Mouse (Mus musculus) gastrocnemius, postnatal 36 days (tissue): ENCODE measurements around the gene Scap. TPM values are rescaled to one million over a fixed set of nuclear protein-coding genes. Genes with fewer than 3 reads are reported as not detected.
"Not testable (repeated sequence)": the region's sequence is repeated elsewhere in the genome, so short reads cannot be mapped to it uniquely, and the experiment has no call there.

Source experiments
- DNase-seq, 2 experiments: peaks; one replicate each; pipeline ENCODE4 v3.0.0; 2022
- intact Hi-C: fragments of 180-260 bp; cut with DNase I; formaldehyde crosslinking; loops from one replicate; pipeline ENCODE4 v1.15.1; 2025
- total RNA-seq, 2 experiments: library from RNA; stranded (reverse); gene quantifications; 2 replicates each; pipeline ENCODE4 v1.2.3; 2021

The Scap gene
- total RNA-seq, 2 experiments from 2014 or later = 15.2 to 15.8 TPM

DNA sequence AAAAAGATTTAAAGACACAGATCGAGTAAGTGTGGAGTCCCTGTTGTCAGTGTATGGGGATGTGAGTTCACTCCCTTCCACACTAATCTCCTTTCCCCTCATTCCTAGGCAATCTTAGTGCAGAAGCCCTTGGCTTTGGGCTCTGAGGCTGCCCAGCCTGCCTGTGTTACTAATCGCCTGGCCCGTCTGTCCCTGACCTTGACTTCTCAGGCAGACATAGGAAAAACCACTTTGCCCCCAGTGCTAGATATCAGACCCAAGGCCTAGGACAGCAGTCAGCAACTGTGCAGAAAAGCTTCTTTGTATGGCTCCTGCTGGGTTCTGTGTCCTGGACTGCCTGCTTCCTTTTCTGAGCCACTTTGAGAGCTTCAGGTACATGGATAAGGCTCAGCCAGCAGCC lies 42.6 kb downstream of the Scap start:
- no peak for DNase-seq
- intact Hi-C loops = no loop called here

GRCm38 (mm10) chr9:110377655-110378054 lies 44.6 kb downstream of the Scap start:
- intact Hi-C loops, DNase-seq: not testable (repeated sequence)

- no peak for DNase-seq
- intact Hi-C loops = no loop called here
These were observed 46.3 kb downstream of the Scap start for GRCm38 (mm10) chr9:110379361-110379760.

DNA sequence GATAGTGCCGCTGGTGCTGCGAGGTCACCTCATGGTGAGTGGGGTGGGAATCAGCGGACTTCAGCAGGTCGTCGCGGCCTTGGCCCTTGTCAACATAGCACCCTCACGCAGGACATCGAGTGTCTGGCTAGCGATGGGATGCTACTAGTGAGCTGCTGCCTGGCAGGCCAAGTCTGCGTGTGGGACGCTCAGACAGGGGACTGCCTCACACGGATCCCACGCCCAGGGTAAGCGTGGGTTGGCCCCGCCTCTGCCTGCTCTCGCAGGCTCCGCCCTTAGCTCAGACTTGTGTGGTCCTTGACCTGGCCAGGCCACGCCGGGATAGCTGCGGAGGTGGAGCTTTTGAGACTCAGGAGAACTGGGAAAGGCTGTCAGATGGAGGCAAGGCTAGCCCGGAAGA lies 47.6 kb downstream of the Scap start:
- intact Hi-C loops = no loop called here
- no peak for DNase-seq

- intact Hi-C loops = no loop called here
- no peak for DNase-seq
These were observed 48.2 kb downstream of the Scap start for GRCm38 (mm10) chr9:110381292-110381691.

- DNase-seq = no peak
- intact Hi-C loops = no loop called here
These were observed 51.4 kb downstream of the Scap start for GRCm38 (mm10) chr9:110384369-110384929.

GRCm38 (mm10) chr9:110388011-110388410 lies 54.9 kb downstream of the Scap start:
- DNase-seq = no peak
- intact Hi-C loops = no loop called here

- no peak for DNase-seq
- intact Hi-C loops = no loop called here
These were observed 57.8 kb downstream of the Scap start for GRCm38 (mm10) chr9:110390843-110391242.

DNA sequence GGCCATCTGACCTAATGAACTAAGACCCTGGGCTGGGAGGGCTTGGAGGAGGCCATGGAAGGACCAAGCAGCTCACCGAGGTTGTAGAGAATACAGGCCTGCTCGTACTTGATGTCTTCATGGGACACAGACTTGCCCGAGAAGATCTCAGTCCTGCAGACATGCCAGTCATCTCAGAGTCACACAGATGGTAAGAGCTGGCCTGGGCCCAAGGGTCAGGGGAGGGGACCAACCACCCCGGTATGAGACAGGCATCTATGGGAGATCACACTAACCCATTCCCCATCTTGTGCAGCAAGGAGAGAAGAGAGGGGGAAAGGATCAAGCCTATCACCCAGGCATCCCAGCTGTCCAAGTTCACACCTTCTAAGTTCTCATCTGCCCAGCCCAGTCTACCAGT lies 60.2 kb downstream of the Scap start:
- intact Hi-C loops = no loop called here
- no peak for DNase-seq

DNA sequence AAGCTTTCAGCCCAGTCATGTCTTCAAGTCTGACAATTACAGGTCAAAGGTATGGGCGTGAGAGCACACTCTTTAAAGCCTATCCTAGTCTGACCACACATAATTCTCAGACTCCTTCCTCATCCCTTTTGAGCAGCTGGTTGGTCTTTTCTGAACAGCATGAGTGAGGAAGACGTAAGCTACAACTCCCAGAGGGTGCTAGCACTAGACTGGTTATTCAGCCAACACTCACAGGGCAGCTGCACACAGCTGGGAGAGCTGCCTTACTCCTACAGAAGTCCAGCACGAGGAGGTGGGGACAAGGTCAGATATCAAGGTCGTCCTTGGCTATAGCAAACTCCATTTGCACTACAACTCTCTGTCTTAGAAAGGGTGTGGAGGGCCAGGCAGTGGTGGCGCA lies 67.6 kb downstream of the Scap start:
- intact Hi-C loops = no loop called here
- DNase-seq = no peak

GRCm38 (mm10) chr9:110402731-110403130 lies 69.6 kb downstream of the Scap start:
- intact Hi-C loops = no loop called here

DNA sequence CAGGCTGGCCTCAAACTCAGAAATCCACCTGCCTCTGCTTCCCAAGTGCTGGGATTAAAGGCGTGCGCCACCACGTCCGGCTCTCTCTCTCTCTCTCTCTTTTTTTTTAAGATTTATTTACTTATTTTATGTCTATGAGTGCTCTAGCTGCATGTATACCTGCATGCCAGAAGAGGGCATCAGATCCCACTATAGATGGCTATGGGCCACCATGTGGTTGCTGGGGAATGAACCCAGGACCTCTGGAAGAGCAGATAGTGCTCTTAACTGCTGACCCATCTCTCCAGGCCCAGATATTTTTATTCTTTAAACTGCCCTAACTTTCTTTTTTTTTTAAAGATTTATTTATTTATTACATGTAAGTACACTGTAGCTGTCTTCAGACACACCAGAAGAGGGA lies 70.2 kb downstream of the Scap start:
- intact Hi-C loops, DNase-seq: not testable (repeated sequence)

More at GRCm38 (mm10) chr9:110402731-110403130, 69.6 kb downstream of the Scap start:
- DNase-seq = no peak

DNA sequence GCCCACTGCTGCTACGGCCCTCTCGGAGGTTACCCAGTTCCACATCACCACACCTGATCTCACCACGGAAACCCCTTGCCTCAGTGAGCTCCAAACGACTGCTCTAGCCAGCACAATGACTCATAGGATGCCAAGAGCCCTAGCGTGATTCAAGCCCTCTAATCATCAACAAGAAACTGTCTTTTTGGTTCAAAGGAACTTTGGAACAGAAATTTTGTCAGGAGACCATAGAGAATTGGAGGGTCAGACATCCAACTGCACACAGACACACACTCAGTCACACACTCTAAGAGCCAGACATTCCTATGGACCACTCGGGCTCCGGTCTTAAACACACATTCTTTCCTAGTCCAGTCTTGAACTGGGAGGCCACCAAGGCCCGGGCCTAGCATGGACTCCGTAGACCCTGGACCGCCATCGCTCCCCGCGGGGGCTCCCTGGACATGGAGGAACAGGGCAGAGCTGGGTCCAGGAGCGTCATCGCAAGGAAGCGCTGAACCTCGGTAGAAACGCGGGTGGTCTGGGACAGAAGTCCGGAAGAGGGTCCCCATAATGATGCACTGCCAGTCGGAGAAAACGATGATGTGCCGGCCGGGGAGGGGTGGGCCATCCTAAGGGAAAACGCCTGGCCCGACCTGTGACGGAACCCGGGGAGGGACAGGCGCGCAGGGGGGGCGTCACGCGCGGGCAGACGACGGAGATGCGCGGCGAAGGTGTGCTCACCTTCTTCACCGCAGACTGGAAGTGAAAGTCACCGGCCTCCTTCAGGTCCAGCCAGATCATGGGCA lies 74.4 kb downstream of the Scap start:
- DNase-seq = peak in 1 of 2 experiments; percentile 14
- intact Hi-C loops = no loop called here

- DNase-seq = peak; percentile 85 to 94
- intact Hi-C loops = no loop called here
These were observed 75.1 kb downstream of the Scap start, which contains the start of gene Ptpn23 for GRCm38 (mm10) chr9:110408099-110408773. Ptpn23 (minus strand) TSS chr9:110408213.

DNA sequence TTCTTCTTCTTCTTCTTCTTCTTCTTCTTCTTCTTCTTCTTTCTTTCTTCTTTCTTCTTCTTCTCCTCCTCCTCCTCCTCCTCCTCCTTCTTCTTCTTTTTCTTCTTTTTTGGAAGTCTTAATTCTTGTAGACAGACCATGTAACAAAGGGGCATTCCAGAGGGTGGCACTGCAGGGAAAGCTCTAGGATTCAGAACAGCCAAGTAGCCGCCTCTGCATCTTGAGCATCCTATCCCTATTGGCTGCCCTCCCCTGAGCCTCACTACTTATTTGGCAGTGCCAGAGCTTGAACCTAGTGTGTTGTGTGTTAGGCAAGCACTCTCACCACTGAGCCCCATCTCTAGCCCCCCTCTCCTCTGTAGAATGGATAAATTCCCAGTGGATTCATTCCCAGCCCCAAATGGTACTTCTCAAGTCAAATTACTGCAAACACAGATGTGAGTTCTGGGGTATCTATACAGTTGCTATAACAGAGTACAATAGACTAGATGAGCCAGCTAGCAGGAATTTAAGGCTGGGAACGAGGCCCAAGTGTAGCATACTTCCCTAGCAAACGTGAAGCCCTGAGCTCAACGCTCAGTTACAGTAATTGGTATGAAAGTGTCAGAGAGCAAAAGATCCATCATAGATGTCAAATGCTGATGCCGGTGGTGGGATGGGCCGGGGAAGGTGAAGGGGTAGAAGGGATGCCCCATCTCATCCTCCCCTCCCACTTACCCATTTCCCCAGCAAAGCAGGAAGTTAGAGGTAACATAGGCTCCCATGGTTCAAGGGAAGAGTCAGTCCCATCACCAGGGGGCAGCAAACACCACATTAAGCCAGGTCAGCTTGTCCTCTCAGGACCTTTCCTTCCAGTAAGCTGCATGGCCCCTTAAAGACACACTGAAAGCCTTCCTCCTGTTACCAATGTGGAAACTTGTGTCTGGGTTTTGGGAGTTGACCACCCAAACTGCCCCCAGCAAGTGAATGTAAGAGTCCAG lies 78.1 kb downstream of the Scap start:
- intact Hi-C loops = loop anchor here (5.0 to 10.0 kb wide), 2 partner anchors 221 to 454 kb away; no protein-coding TSS in a partner anchor
- DNase-seq = peak; percentile 73 to 83

- intact Hi-C loops = loop anchor here (2.0 to 10.0 kb wide), 3 partner anchors 219 to 452 kb away; no protein-coding TSS in a partner anchor
- DNase-seq = no peak
These were observed 79.8 kb downstream of the Scap start for GRCm38 (mm10) chr9:110412926-110413325.

DNA sequence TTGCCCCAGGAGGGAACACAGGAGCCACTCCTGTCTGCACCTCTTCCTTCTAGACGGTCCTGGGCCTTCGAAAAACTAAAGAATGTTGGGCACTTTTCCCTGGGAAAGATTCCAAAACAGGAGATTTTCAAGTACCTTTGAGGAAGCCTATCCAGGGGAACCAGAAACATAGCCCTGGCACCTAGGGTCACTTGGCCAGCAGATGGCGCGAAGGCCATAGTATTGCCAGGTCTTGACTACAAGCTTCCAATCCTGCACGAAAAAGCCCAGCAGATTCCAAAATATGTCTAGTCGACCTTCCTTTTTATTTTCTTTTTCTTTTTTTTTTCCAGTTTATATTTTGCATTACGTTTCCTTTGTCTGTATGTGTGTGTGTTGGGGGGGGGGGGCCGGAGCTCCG lies 80.7 kb downstream of the Scap start:
- no peak for DNase-seq
- intact Hi-C loops = loop anchor here (2.0 to 10.0 kb wide), 3 partner anchors 219 to 451 kb away; no protein-coding TSS in a partner anchor

- DNase-seq = no peak
- intact Hi-C loops = loop anchor here (10.0 kb wide), 1 partner anchor 445 kb away; no protein-coding TSS in a partner anchor
These were observed 86.5 kb downstream of the Scap start, which contains the start of gene Ngp for GRCm38 (mm10) chr9:110419511-110420112. Ngp (plus strand) TSS chr9:110419747.

- intact Hi-C loops = no loop called here
- no peak for DNase-seq
These were observed 98.2 kb downstream of the Scap start for GRCm38 (mm10) chr9:110431241-110431640.
